Mouse (Mus musculus): ENCODE data around the gene Tmem50b. TPM values are rescaled to one million over a fixed set of nuclear protein-coding genes. Genes with fewer than 3 reads are reported as not detected.
"Not testable (repeated sequence)": the region's sequence is repeated elsewhere in the genome, so short reads cannot be mapped to it uniquely, and the experiment has no call there.

Gene Tmem50b
- polyA plus RNA-seq (2016; fragmentation: Nextera tagmentation; extraction: Ambion mirVana): 46.6 and 48.7 TPM in 2 replicates

DNA sequence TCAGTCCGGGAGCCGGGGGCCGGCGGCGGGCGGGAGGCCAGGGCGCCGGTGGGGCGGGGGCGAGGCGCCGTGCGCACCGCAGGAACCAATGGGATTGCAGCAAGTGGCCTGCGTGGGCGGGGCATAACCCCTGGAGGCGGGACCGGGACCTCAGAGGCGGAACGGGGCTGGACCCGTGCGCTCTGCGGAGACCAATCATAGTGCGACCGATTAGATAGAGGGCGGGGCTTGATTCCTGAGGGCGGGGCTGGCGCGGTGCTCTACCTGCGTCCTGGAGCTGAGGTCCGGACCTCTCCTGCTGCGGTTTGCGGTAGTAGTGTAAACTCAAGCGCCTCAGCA lies at the start of gene Tmem50b:
Gene Tmem50b, minus strand, starts transcription at position 129 of the 339 bp plus-strand sequence.
- WGBS: under 1% methylated on average over 34 of the region's 34 CpGs
- H3K4me1 ChIP-seq: peaks cover 10% of the 10 kb centered on the region
- no peaks in the 10 kb centered on the region for H3K9me3 ChIP-seq (replicated peaks)
- H3K4me3 ChIP-seq: peak within 1 kb of the TSS; percentile 89
- H3K36me3 ChIP-seq: no peaks in the 10 kb centered on the region
- peaks cover 7% of the 10 kb centered on the region for H3K27me3 ChIP-seq
- H3K27ac ChIP-seq: peak within 1 kb of the TSS; percentile 64
- H3K4me2 ChIP-seq (replicated peaks): peak within 1 kb of the TSS; percentile 91
- peak within 1 kb of the TSS; percentile 87 for H3K9ac ChIP-seq
- peak; percentile 100 for ATAC-seq (ENCODE audit: low FRiP score)

- Histone ChIP-seq H3K9ac (peak within 1 kb of the TSS; percentile 82), H3K4me1 (peaks cover 12% of the 10 kb centered on the region), H3K9me3 (replicated peaks) (no peaks in the 10 kb centered on the region), H3K27me3 (no peaks in the 10 kb centered on the region), H3K27ac (peak within 1 kb of the TSS; percentile 99), H3K36me3 (peaks cover 13% of the 10 kb centered on the region), H3K4me3 (peak within 1 kb of the TSS; percentile 77), H3K4me2 (replicated peaks) (peak within 1 kb of the TSS; percentile 94)
- WGBS: under 1% methylated on average over 59 of the region's 59 CpGs
- ATAC-seq (ENCODE audit: low FRiP score): peak; percentile 88
Measured at GRCm38 (mm10) chr16:91646681-91647419, 49.2 kb upstream of the Tmem50b start, which contains the start of gene Gart. Gene Gart, minus strand, starts transcription at chr16:91646952.

DNA sequence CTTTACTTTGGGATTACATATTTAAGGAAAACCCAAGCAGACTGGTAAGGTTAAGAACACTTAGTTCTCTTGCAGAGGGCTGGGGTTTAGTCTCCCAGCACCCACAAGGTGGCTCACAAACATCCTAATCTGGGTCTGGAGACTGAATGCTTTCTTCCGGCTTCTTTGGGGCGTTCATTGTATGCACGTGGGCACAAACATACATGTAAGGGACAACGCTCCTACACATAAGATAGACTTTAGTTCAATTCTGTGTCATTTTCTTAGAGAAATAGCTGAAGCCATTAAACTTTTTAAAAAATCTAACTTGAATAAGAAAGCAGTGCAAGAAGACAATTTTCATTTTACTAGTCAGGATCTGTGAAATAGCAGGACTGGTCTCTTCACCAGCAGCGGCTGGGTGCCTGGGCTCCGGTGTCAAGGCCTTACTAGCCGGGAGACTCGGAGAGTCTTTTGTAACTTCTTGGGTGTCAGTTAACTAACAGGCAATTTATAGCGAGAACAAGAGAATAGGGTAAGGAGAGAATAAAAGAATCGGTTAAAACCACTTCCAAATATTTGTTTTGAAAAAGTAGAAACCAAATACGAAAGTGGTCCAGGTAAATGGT lies 48.5 kb upstream of the Tmem50b start:
- WGBS: 1% methylated on average over 11 of the region's 11 CpGs
- no peak for ATAC-seq (ENCODE audit: low FRiP score)
- Histone ChIP-seq H3K36me3 (peaks cover 18% of the 10 kb centered on the region), H3K4me2 (replicated peaks) (peak overlapping the region; percentile 94), H3K4me3 (peak overlapping the region; percentile 77), H3K9me3 (replicated peaks) (no peaks in the 10 kb centered on the region), H3K9ac (peak overlapping the region; percentile 82), H3K27ac (peak overlapping the region; percentile 99; the same call in 1 of the 2 replicates), H3K27me3 (no peaks in the 10 kb centered on the region), H3K4me1 (peaks cover 12% of the 10 kb centered on the region)

GRCm38 (mm10) chr16:91645420-91645819 lies 47.8 kb upstream of the Tmem50b start:
- H3K27ac ChIP-seq; ATAC-seq (ENCODE audit: low FRiP score); H3K9me3 ChIP-seq (replicated peaks); H3K4me3 ChIP-seq; H3K27me3 ChIP-seq; H3K9ac ChIP-seq: not testable (repeated sequence)
- Histone ChIP-seq H3K4me2 (replicated peaks) (peak overlapping the region; percentile 94; the same call in 1 of the 2 replicates), H3K4me1 (peaks cover 12% of the 10 kb centered on the region), H3K36me3 (peaks cover 24% of the 10 kb centered on the region)
- WGBS: 60% methylated on average over 1 of the region's 2 CpGs

DNA sequence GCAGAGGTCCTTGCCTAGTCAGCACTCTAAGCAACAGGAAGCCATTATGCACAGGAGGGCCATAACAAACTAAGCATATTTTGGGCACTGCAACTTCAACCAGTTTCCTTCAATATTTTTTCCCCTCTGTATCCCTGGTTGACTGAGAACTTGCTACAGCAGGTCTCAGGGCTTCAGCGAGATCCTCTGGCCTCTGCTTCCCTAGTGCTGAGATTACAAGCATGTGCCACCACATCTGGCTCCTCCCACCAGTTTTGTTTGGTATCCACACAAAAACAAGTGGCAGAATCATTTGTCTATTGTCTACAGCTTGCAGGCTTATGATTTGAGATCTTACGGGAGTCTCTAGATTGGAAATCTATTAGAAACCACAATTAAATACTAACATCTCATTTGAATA lies 47.3 kb upstream of the Tmem50b start:
- peaks cover 28% of the 10 kb centered on the region for H3K36me3 ChIP-seq
- H3K4me2 ChIP-seq (replicated peaks): no peak overlapping the region
- peaks cover 10% of the 10 kb centered on the region for H3K4me1 ChIP-seq
- H3K27ac ChIP-seq: no peak overlapping the region
- no peak for ATAC-seq (ENCODE audit: low FRiP score)
- no peak overlapping the region for H3K4me3 ChIP-seq
- H3K9me3 ChIP-seq (replicated peaks): no peaks in the 10 kb centered on the region
- WGBS: 85% methylated on average over 2 of the region's 2 CpGs
- no peaks in the 10 kb centered on the region for H3K27me3 ChIP-seq
- no peak overlapping the region for H3K9ac ChIP-seq

- Histone ChIP-seq H3K4me2 (replicated peaks) (no peak overlapping the region), H3K4me3 (no peak overlapping the region), H3K27ac (no peak overlapping the region), H3K9ac (no peak overlapping the region), H3K27me3 (no peaks in the 10 kb centered on the region), H3K9me3 (replicated peaks) (no peaks in the 10 kb centered on the region), H3K4me1 (0 out of 2 replicates have a peak, but pooled peaks cover 2% of the 10 kb centered on the region), H3K36me3 (peaks cover 71% of the 10 kb centered on the region)
- no peak for ATAC-seq (ENCODE audit: low FRiP score)
- WGBS: 95% methylated on average over 8 of the region's 8 CpGs
Measured at GRCm38 (mm10) chr16:91640171-91640570, 42.6 kb upstream of the Tmem50b start.

DNA sequence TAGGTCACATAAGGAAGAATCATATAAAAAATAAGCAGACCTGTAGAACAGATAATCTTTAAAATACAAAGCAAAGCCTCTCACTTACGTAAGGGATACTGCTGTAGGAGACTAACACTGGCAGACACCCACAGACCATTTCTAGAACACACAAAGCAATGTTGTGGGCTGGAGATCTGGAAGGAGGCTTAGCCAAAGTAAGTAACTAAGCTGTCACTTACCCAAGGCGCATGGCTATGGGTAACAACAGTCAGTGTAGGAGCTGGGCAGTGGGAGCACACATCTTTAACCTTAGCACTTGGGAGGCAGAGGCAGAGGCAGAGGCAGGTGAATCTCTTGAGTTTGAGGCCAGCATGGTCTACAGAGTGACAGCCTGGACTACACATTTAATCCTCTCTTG lies 42.0 kb upstream of the Tmem50b start:
- Histone ChIP-seq H3K4me2 (replicated peaks) (no peak overlapping the region), H3K9ac (no peak overlapping the region), H3K9me3 (replicated peaks) (no peaks in the 10 kb centered on the region), H3K27ac (no peak overlapping the region), H3K36me3 (peaks cover 75% of the 10 kb centered on the region), H3K4me1 (no peaks in the 10 kb centered on the region), H3K27me3 (no peaks in the 10 kb centered on the region), H3K4me3 (no peak overlapping the region)
- ATAC-seq (ENCODE audit: low FRiP score): no peak
- WGBS: 90% methylated on average over 2 of the region's 2 CpGs

DNA sequence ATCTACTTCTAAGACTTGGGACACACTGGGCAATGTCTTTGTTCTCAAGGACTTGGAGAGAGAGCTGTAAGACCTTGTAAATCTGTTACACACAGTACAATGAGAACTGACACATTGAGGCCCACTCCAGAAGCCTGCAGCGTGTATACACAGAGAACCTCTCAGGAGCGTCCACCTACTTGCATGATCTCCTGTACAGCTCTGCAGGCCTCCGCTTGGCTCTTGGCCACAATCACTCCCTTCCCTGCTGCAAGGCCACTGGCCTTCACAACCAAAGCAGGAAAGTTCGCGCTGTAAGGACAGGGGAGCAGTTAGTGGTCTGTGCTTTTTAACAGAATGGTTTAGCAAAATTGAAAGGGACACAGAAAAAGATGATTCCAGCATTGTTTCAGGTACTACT lies 41.6 kb upstream of the Tmem50b start:
- Histone ChIP-seq H3K4me3 (no peak overlapping the region), H3K4me2 (replicated peaks) (no peak overlapping the region), H3K4me1 (no peaks in the 10 kb centered on the region), H3K27ac (no peak overlapping the region), H3K36me3 (peaks cover 79% of the 10 kb centered on the region), H3K9ac (no peak overlapping the region), H3K27me3 (no peaks in the 10 kb centered on the region), H3K9me3 (replicated peaks) (no peaks in the 10 kb centered on the region)
- WGBS: 93% methylated on average over 5 of the region's 5 CpGs
- ATAC-seq (ENCODE audit: low FRiP score): no peak

DNA sequence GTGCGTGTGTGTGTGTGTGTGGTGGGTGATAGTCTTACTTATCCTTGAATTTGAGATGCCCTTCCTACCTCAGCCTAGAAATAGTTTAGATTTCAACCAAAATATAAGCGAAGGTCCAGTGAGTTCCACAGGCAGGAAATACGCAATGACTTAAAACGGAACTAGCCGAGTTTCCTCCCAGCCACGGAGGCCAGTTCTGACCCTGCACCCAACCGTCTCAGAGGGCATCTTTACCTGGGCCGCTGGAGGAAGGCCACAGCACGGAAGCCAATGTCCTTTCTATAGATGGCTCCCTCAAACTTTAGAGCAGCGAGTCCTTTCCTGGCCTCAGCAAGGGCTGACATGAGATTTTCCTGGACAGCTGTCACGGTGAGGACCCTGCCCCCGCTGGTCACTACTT lies 36.0 kb upstream of the Tmem50b start:
- no peaks in the 10 kb centered on the region for H3K4me1 ChIP-seq
- H3K9me3 ChIP-seq (replicated peaks): no peaks in the 10 kb centered on the region
- no peak overlapping the region for H3K9ac ChIP-seq
- H3K4me2 ChIP-seq (replicated peaks): no peak overlapping the region
- 94% methylated on average over 12 of the region's 12 CpGs for WGBS
- ATAC-seq (ENCODE audit: low FRiP score): no peak
- peaks cover 81% of the 10 kb centered on the region for H3K36me3 ChIP-seq
- no peaks in the 10 kb centered on the region for H3K27me3 ChIP-seq
- no peak overlapping the region for H3K27ac ChIP-seq
- H3K4me3 ChIP-seq: no peak overlapping the region

GRCm38 (mm10) chr16:91632940-91633339 lies 35.3 kb upstream of the Tmem50b start:
- ATAC-seq (ENCODE audit: low FRiP score): no peak
- Histone ChIP-seq H3K27me3 (no peaks in the 10 kb centered on the region), H3K9ac (no peak overlapping the region), H3K4me1 (no peaks in the 10 kb centered on the region), H3K36me3 (peaks cover 82% of the 10 kb centered on the region), H3K9me3 (replicated peaks) (no peaks in the 10 kb centered on the region), H3K27ac (no peak overlapping the region), H3K4me2 (replicated peaks) (no peak overlapping the region), H3K4me3 (no peak overlapping the region)
- WGBS: 94% methylated on average over 7 of the region's 7 CpGs

- no peaks in the 10 kb centered on the region for H3K4me1 ChIP-seq
- H3K27me3 ChIP-seq: no peaks in the 10 kb centered on the region
- H3K4me3 ChIP-seq: no peak overlapping the region
- H3K36me3 ChIP-seq: peaks cover 82% of the 10 kb centered on the region
- H3K9me3 ChIP-seq (replicated peaks): no peaks in the 10 kb centered on the region
- 88% methylated on average over 5 of the region's 5 CpGs for WGBS
- H3K9ac ChIP-seq: no peak overlapping the region
- no peak overlapping the region for H3K27ac ChIP-seq
- no peak for ATAC-seq (ENCODE audit: low FRiP score)
- no peak overlapping the region for H3K4me2 ChIP-seq (replicated peaks)
Measured at GRCm38 (mm10) chr16:91632439-91632838, 34.8 kb upstream of the Tmem50b start.

- H3K27me3 ChIP-seq: no peaks in the 10 kb centered on the region
- H3K4me3 ChIP-seq: no peak overlapping the region
- no peak overlapping the region for H3K9ac ChIP-seq
- ATAC-seq (ENCODE audit: low FRiP score): no peak
- H3K27ac ChIP-seq: no peak overlapping the region
- peaks cover 80% of the 10 kb centered on the region for H3K36me3 ChIP-seq
- H3K9me3 ChIP-seq (replicated peaks): no peaks in the 10 kb centered on the region
- no peaks in the 10 kb centered on the region for H3K4me1 ChIP-seq
- no peak overlapping the region for H3K4me2 ChIP-seq (replicated peaks)
- 70% methylated on average over 1 of the region's 1 CpGs for WGBS
Measured at GRCm38 (mm10) chr16:91630584-91630983, 33.0 kb upstream of the Tmem50b start.

DNA sequence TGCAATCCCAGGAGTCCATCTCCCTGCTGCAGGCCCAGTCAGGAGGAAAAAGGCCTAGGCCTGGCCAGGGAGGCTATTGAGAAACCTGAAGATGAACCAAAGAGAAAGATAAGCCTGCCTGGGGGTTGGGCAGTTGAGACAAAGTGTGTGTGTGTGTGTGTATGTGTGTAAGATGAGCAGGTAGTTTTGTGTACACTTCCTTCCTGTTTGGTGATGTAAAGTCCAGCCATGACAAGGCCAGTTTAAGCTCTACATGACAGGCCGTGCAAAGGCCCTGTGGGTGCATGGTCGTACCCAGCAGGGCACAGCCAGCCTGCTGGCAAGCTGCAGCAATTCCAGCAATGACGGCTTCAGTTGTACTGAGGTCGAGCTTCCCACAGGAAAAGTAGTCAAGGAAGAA lies 32.1 kb upstream of the Tmem50b start:
- Histone ChIP-seq H3K9me3 (replicated peaks) (no peaks in the 10 kb centered on the region), H3K27me3 (no peaks in the 10 kb centered on the region), H3K9ac (no peak overlapping the region), H3K27ac (no peak overlapping the region), H3K4me2 (replicated peaks) (no peak overlapping the region), H3K36me3 (peaks cover 80% of the 10 kb centered on the region), H3K4me1 (no peaks in the 10 kb centered on the region), H3K4me3 (no peak overlapping the region)
- no peak for ATAC-seq (ENCODE audit: low FRiP score)
- 92% methylated on average over 4 of the region's 4 CpGs for WGBS
